Mouse (Mus musculus) bone marrow macrophage, adult 2 months (primary cell): Measurements from ENCODE around the gene Hbb-bh2. TPM values are rescaled to one million over a fixed set of nuclear protein-coding genes. Genes with fewer than 3 reads are reported as not detected.
"Not testable (repeated sequence)": the region's sequence is repeated elsewhere in the genome, so short reads cannot be mapped to it uniquely, and the experiment has no call there.

Experiments
- H3K27ac ChIP-seq: 2 replicates; pipeline ENCODE4 v1.5.1; 2012; ENCODE audit warnings: low read depth, low read length; ENCODE audit not compliant: insufficient read depth
- H3K4me1 ChIP-seq: 2 replicates; pipeline ENCODE4 v1.6.1; 2012; ENCODE audit warnings: low read length; ENCODE audit not compliant: control insufficient read depth, insufficient read depth
- H3K4me3 ChIP-seq: 2 replicates; pipeline ENCODE4 v1.5.1; 2012; ENCODE audit warnings: mild to moderate bottlenecking, low read length, moderate library complexity; ENCODE audit not compliant: insufficient read depth
- CTCF ChIP-seq: IDR thresholded peaks from 2 replicates; pipeline ENCODE4 v1.5.1; 2012; ENCODE audit warnings: low read depth, mild to moderate bottlenecking, low read length, moderate library complexity
- POLR2A ChIP-seq: IDR thresholded peaks from 2 replicates; pipeline ENCODE4 v1.6.1; 2012; ENCODE audit warnings: mild to moderate bottlenecking, low read depth, low read length, borderline replicate concordance
- polyA plus RNA-seq: library from polyadenylated mRNA; stranded (reverse); fragments of >200 nt; gene quantifications from 2 replicates; pipeline ENCODE4 v1.2.4, GENCODE M21; 2012; ENCODE audit not compliant: missing spikeins, insufficient read depth, insufficient read length

Hbb-bh2 gene
- polyA plus RNA-seq, 1 experiment, result not detected

DNA sequence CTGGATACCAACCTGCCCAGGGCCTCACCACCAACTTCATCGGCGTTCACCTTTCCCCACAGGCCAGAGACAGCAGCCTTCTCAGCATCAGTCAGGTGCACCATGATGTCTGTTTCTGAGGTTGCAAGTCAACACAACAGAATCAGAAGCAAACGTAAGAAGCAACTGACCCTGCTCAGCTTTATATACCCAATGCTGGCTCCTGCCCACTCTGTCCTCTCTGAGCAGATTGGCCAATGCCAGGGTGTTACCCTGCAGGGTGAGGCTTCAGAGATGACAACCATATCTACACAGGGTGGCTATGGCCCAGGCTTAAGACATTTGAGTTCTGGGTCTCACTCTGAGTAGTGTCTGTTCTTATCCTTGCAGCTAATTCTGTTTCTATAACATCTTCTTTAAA is 26.6 kb downstream of the Hbb-bh2 start, which contains the start of gene Hbb-bt:
Gene Hbb-bt (minus strand): TSS at position 231 of the 400 bp plus-strand sequence.
- no peak for TF ChIP-seq CTCF
- TF ChIP-seq POLR2A, result no peak
- no peak within 1 kb of the TSS for H3K4me3 ChIP-seq
- H3K27ac ChIP-seq, result no peak within 1 kb of the TSS
- no peaks in the 10 kb centered on the region for H3K4me1 ChIP-seq

DNA sequence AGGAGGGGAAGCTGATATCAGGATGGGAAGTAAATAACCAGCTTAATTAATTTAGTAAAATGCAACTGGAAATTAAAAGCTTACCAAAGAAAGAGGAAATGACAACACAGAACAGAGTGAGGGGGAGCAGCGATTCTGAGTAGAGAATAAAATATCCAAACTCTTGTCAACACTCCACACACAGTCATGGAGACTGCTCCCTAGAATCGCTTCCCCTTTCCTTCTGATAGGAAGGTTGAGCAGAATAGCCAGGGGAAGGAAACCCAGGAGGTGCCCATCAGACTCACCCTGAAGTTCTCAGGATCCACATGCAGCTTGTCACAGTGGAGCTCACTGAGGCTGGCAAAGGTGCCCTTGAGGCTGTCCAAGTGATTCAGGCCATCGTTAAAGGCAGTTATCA is 27.2 kb downstream of the Hbb-bh2 start:
- not testable (repeated sequence) for H3K4me3 ChIP-seq, H3K27ac ChIP-seq, H3K4me1 ChIP-seq

DNA sequence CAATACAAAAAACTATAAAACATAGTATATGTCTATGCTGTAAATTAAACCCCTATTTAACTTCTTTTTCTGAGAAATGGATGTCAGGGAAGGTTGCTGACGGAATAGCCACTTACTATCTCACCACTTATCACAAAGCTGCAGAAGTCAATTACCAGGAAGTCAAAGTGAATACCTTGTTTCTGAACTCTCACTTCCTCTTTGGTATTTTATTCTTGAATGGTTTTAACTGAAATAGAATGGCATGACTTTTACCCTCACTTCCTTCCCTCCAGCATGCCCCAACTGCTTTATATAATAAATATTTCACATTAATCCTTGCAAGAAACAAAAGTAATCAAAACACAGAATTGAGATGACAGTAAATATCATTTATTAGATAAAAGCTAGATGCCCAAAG is 28.1 kb downstream of the Hbb-bh2 start:
- H3K4me3 ChIP-seq, result no peak overlapping the region
- H3K4me1 ChIP-seq, result no peaks in the 10 kb centered on the region
- H3K27ac ChIP-seq, result no peak overlapping the region
- no peak for TF ChIP-seq CTCF

DNA sequence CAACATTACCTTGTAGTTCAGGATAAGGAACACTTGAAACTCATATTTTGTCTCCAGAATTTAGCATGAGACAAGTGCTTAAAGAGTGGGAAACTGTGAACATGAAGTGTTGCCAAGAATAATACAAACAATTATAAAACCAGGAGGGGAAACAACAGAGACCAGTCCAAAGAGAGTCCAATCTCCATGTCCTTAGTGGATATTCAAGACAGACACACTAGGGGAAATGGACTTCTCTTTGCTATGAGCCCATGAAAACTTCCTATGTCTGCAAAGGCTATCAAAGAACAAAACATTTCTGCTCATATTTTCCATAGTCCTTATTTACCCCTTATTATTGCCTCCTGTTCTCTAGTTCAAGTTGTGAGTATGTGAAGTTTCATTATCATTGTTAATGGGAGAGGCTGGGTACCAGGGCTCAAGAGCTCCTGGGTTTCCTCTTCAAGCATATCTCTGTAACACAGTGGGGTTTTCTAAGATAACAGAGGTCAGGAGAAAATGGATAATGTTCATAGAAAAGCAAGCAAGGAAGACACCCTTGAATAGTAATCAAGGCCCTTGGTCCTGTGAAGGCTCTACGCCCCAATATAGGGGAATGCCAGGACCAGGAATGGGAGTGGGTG is 29.0 kb downstream of the Hbb-bh2 start:
- no peak overlapping the region for H3K27ac ChIP-seq
- no peaks in the 10 kb centered on the region for H3K4me1 ChIP-seq
- H3K4me3 ChIP-seq, result no peak overlapping the region

DNA sequence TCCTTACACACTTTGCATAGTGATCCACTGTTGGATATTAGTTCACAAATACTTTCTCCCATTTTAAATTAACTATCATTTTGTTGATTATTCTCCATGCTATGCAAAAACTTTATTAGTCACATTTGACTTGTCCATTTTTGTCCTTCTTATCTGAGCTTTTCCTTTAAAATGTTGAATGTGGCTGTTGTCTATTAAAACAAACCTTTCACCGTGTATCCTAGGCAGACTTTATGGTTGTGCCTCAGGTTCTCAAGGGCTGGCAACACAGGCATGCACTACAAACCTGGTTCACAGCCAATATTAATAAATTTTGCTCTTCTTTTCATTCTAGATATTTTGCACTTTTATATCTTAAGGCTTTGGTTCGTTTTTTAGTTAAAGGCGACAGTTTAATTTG is 29.6 kb downstream of the Hbb-bh2 start:
- H3K4me3 ChIP-seq, result no peak overlapping the region
- H3K4me1 ChIP-seq, result no peaks in the 10 kb centered on the region
- no peak overlapping the region for H3K27ac ChIP-seq
- TF ChIP-seq CTCF, result no peak
- TF ChIP-seq POLR2A, result no peak

More for the DNA sequence above, 29.0 kb downstream of the Hbb-bh2 start:
- no peak for TF ChIP-seq POLR2A
- TF ChIP-seq CTCF, result no peak

DNA sequence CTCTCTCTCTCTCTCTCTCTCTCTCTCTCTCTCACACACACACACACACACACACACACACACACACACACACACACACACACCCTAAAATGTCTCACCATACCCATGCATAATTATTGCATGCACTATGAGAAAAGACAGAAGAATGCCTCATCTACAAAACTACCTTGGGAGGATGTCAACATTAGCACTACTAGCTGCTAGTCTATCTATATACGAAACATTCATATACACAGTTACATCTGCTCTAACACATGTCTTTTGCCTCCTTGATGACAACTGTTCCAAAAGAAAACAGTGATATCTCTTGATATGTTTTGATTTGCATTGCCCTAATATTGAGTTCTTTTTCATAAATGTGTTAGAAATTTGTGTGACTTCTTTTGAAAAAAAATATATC is 30.0 kb downstream of the Hbb-bh2 start:
- no peak overlapping the region for H3K4me3 ChIP-seq
- no peak overlapping the region for H3K27ac ChIP-seq
- TF ChIP-seq POLR2A (no peak), CTCF (no peak)
- no peaks in the 10 kb centered on the region for H3K4me1 ChIP-seq

DNA sequence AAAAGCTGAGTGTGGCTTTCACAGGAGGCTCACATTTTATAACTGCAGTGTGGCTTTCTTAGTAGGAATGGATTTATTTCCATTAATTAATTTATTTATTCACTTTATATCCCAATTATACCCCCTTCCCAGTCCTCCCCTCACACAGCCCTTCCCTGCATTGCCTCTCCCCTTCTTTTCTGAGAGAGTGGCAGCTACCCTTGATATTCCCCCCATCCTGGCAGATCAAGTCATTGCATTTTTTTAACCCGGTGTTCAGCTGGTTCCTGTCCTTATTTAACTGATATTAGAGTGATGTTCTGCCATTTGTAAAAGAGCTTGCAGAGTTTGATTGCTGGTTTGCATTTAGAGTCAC is 30.5 kb downstream of the Hbb-bh2 start:
- no peak overlapping the region for H3K27ac ChIP-seq
- no peak overlapping the region for H3K4me3 ChIP-seq
- TF ChIP-seq CTCF (no peak), POLR2A (no peak)
- H3K4me1 ChIP-seq, result no peaks in the 10 kb centered on the region

DNA sequence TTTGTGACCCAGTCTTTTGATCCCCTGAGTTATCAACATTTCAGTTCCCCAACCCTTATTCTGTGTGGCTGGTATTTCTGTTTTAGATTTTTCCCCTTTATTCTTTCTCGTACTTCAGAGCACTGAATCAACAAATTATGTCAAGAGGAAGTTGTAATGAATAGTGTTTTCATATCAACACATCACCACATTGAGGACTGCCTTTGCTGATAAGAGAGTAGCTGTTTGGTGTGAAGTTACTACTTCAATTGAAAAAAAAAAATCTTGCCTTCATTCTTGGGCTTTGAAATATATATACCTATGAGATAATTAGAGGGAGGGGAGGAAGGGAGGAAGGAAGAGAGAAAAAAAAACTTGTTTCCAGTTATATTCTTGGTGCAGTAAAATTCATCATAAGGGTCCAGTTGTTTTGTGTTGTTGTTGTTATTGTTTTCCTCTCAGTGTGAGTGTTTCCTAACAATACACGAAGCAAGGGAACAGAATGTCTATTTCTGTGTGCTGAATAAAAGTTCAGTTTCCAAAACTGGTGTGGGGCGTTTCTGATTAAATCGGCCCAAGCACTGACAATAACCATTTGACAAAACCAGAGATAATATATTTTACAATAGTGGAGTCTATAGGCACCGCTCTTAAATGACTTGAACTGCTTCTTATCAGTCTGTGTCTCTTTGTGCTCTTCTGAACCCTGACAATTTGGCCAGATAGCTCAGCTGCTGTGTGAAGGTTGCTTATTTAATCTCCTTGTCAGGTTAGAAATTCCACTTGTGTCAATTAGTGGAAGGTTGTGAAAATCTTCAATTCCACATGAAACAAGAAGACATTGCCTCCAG is 31.1 kb downstream of the Hbb-bh2 start:
- Histone ChIP-seq H3K27ac (no peak overlapping the region), H3K4me3 (no peak overlapping the region), H3K4me1 (no peaks in the 10 kb centered on the region)
- no peak for TF ChIP-seq POLR2A
- no peak for TF ChIP-seq CTCF

DNA sequence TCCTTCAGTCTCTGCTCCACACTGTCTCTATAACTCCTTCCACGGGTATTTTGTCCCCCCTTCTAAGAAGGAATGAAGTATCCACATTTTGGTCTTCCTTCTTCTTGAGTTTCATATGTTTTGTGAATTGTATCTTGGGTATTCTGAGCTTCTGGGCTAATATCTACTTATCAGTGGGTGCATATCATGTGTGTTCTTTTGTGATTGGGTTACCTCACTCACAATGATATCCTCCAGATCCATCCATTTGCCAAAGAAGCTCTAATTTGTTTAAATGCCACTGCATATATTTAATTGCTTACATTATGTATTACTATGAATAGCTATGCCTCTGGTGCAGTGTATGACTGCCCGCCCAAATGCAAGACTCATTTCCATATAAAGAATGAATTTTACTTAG is 32.2 kb downstream of the Hbb-bh2 start:
- H3K27ac ChIP-seq, result not testable (repeated sequence)

DNA sequence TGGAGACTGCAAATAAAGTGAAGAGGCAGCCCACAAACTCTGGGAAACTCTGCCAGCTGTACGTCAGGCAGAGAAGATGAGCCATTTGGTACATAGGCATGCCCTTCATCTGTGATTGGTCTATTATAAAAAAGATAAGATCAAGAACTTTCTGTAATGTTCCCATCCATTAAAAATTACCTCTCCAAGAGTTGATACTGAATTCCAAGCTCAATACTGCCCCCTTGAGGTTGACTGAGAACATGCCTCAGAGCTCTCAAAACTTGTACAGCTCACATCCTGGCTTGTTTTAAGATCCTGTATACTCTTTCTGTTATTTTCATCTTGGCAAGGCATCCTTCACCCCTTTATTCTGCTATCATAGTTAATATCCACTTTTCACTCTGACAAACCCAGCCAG is 33.5 kb downstream of the Hbb-bh2 start:
- no peak for TF ChIP-seq CTCF
- no peak for TF ChIP-seq POLR2A
- no peak overlapping the region for H3K27ac ChIP-seq
- H3K4me3 ChIP-seq, result no peak overlapping the region
- H3K4me1 ChIP-seq, result no peaks in the 10 kb centered on the region

More for the DNA sequence above, 32.2 kb downstream of the Hbb-bh2 start:
- H3K4me3 ChIP-seq, H3K4me1 ChIP-seq: not testable (repeated sequence)
